ENCODE assay signal across 9 mouse cellular contexts in genomic region chr8:45381963-45382347, GRCm38 (mm10). TPM values are rescaled to one million over a fixed set of nuclear protein-coding genes. Genes with fewer than 3 reads are reported as not detected.
DNase-seq lines count a peak whose midpoint lies in the region; ATAC-seq and TF ChIP-seq lines count a peak whose summit lies in the region.
"Had no signal": no experiment of that assay in that cellular context is flagged by ENCODE, and none has a peak within 500 bp of the region (broad histone marks: within the 10 kb centered on the region; RNA-seq: fewer than 3 reads in every experiment).

Fam149a (minus strand) TSS chr8:45382291.

- no peak for DNase-seq in heart, adult 18-20 months
- no peak for DNase-seq in G1E (ENCODE audit: low spot score)
- DNase-seq in limb, embryonic 10.5 days (ENCODE audit: low spot score): peak; percentile 46
- DNase-seq in retina, embryonic 14.5 days (ENCODE audit: low spot score): peak; percentile 81
- no peak for DNase-seq in adrenal gland, adult 2 months

- TF ChIP-seq CTCF in G1E (IDR thresholded peaks at IDR 0.05; ENCODE audit: low read depth, low read length): no peak

- H3K36me3 ChIP-seq in heart, embryonic 13.5 days: no peaks in the 10 kb centered on the region
- H3K36me3 ChIP-seq in G1E (replicated peaks): no peaks in the 10 kb centered on the region
- no peaks in the 10 kb centered on the region for H3K36me3 ChIP-seq in forebrain, embryonic 12.5 days (replicated peaks)
- no peaks in the 10 kb centered on the region for H3K36me3 ChIP-seq in limb, embryonic 10.5 days

- H3K9ac ChIP-seq in heart, embryonic 13.5 days: peak within 1 kb of the TSS; percentile 70
- H3K9ac ChIP-seq in forebrain, embryonic 12.5 days: peak within 1 kb of the TSS; percentile 56

- peaks cover 17% of the 10 kb centered on the region for H3K4me1 ChIP-seq in heart, embryonic 13.5 days
- no peaks in the 10 kb centered on the region for H3K4me1 ChIP-seq in G1E (ENCODE audit: insufficient read depth, low read depth, low read length)
- H3K4me1 ChIP-seq in forebrain, embryonic 12.5 days: peaks cover 16% of the 10 kb centered on the region
- peaks cover 17% of the 10 kb centered on the region for H3K4me1 ChIP-seq in limb, embryonic 10.5 days

- H3K4me2 ChIP-seq in heart, embryonic 13.5 days: peak within 1 kb of the TSS; percentile 83
- H3K4me2 ChIP-seq in forebrain, embryonic 12.5 days: peak within 1 kb of the TSS; percentile 85

- no peaks in the 10 kb centered on the region for H3K9me3 ChIP-seq in heart, embryonic 13.5 days
- peaks cover 22% of the 10 kb centered on the region for H3K9me3 ChIP-seq in G1E (replicated peaks)
- H3K9me3 ChIP-seq in forebrain, embryonic 12.5 days: no peaks in the 10 kb centered on the region
- no peaks in the 10 kb centered on the region for H3K9me3 ChIP-seq in limb, embryonic 10.5 days (replicated peaks)

- H3K4me3 ChIP-seq in heart, embryonic 13.5 days: peak within 1 kb of the TSS; percentile 50
- H3K4me3 ChIP-seq in G1E (ENCODE audit: low read depth, low read length): peak within 1 kb of the TSS; percentile 3; the same call in 1 of the 2 replicates
- peak within 1 kb of the TSS; percentile 38 for H3K4me3 ChIP-seq in forebrain, embryonic 12.5 days (replicated peaks)
- H3K4me3 ChIP-seq in limb, embryonic 10.5 days: peak within 1 kb of the TSS; percentile 58

- ATAC-seq in heart, embryonic 13.5 days (ENCODE audit: extremely low read depth, insufficient number of reproducible peaks, low FRiP score, low TSS enrichment): no peak
- ATAC-seq in G1E (ENCODE audit: extremely low read depth, insufficient number of reproducible peaks, low FRiP score, poor library complexity, severe bottlenecking): no peak
- peak; percentile 68; the same call in 1 of the 2 replicates for ATAC-seq in forebrain, embryonic 12.5 days (ENCODE audit: low FRiP score)
- ATAC-seq in megakaryocyte, adult 5-6 weeks (ENCODE audit: poor library complexity, severe bottlenecking): no peak

- no peak within 1 kb of the TSS for H3K27ac ChIP-seq in heart, embryonic 13.5 days (replicated peaks)
- no peak within 1 kb of the TSS for H3K27ac ChIP-seq in forebrain, embryonic 12.5 days
- peak within 1 kb of the TSS; percentile 6 for H3K27ac ChIP-seq in limb, embryonic 10.5 days
- H3K27ac ChIP-seq: macrophage had no signal

- WGBS in heart, embryonic 13.5 days: 4% methylated on average over 6 of the region's 6 CpGs
- WGBS in forebrain, embryonic 12.5 days: under 1% methylated on average over 6 of the region's 6 CpGs
- 6% methylated on average over 6 of the region's 6 CpGs for WGBS in limb, embryonic 10.5 days

- peaks cover 28% of the 10 kb centered on the region for H3K27me3 ChIP-seq in heart, embryonic 13.5 days (replicated peaks)
- no peaks in the 10 kb centered on the region for H3K27me3 ChIP-seq in G1E (ENCODE audit: insufficient read depth, low read length)
- peaks cover 13% of the 10 kb centered on the region for H3K27me3 ChIP-seq in forebrain, embryonic 12.5 days
- H3K27me3 ChIP-seq in limb, embryonic 10.5 days (ENCODE audit: low read depth, poor library complexity, severe bottlenecking): peaks cover 22% of the 10 kb centered on the region

RNA-seq across cellular contexts. Expression of gene Fam149a, which starts in this region (rescaled TPM):
- 3.7 and 5.6 TPM in 2 replicates for polyA plus RNA-seq in heart, embryonic 13.5 days (2015; fragmentation: Nextera tagmentation; extraction: Ambion mirVana)
- 1 to 10 TPM; 5.0 to 5.1 TPM for total RNA-seq in heart, adult 18-20 months (2021)
- total RNA-seq in G1E (2014; fragmentation: Nextera tagmentation) (not detected in 2 replicates), G1E (2017) (0.12 and 0.16 TPM in 2 replicates)
- not detected in 2 replicates for polyA plus RNA-seq in G1E (2012)
- 5.7 and 7.4 TPM in 2 replicates for polyA plus RNA-seq in forebrain, embryonic 12.5 days (2016; fragmentation: Nextera tagmentation; extraction: Ambion mirVana)
- polyA plus RNA-seq in limb, embryonic 10.5 days (2016; fragmentation: Nextera tagmentation; extraction: Ambion mirVana): 12.8 and 13.5 TPM in 2 replicates
- total RNA-seq in megakaryocyte, adult 5-6 weeks (2015): 0.31 and 0.36 TPM in 2 replicates
- total RNA-seq in megakaryocyte, adult 5-6 weeks (2017): 0.15 TPM in 1 of 2 replicates, not detected in the other
- total RNA-seq in adrenal gland, adult 2 months (2021): 10 to 100 TPM in 1 of 2 experiments, 1 to 10 TPM in 1; 8.6 to 12.8 TPM
- 5.3 TPM in 2 replicates for polyA plus RNA-seq in adrenal gland, adult 2 months (2012; rRNA removed)

Comparison
In these comparisons a context has a peak if more than half of its experiments do, and no peak if none do; other contexts are left out.
1. RNA of gene Fam149a (total RNA-seq): 8.6 to 12.8 TPM in adrenal gland, adult 2 months and 5.0 to 5.1 TPM in heart, adult 18-20 months; 0.15 to 0.36 TPM in megakaryocyte, adult 5-6 weeks and 0.12 to 0.16 TPM in G1E; every median in the first group is over 4 times any median in the second.
2. H3K4me3 ChIP-seq: peak in every context shown above with its lines; median percentile 58 in limb, embryonic 10.5 days; 50 in heart, embryonic 13.5 days; 38 in forebrain, embryonic 12.5 days; 3 in G1E.
3. DNase-seq: peak in limb, embryonic 10.5 days (single experiment) and retina, embryonic 14.5 days (single experiment); none in heart, adult 18-20 months (0 of 2), G1E (single experiment) and adrenal gland, adult 2 months (single experiment).